24 mouse cellular contexts compared by ENCODE assay signal in genomic region chr16:90890683-90891082, GRCm38 (mm10). TPM values are rescaled to one million over a fixed set of nuclear protein-coding genes. Genes with fewer than 3 reads are reported as not detected.
A peak's percentile ranks its signal among the peaks of the same experiment; 100 is the strongest.
DNase-seq lines count a peak whose midpoint lies in the region; ATAC-seq and TF ChIP-seq lines count a peak whose summit lies in the region.
"Had no signal": no experiment of that assay in that cellular context is flagged by ENCODE, and none has a peak within 500 bp of the region (broad histone marks: within the 10 kb centered on the region; RNA-seq: fewer than 3 reads in every experiment).

No protein-coding gene starts in this region.

- TF ChIP-seq POLR2A in MEL (IDR thresholded peaks at IDR 0.05; ENCODE audit: control insufficient read depth in 1 of 2, insufficient read depth in 1 of 2, low read depth in 1 of 2, low read length in 2 of 2, poor library complexity in 1 of 2): no peak

- no peak overlapping the region for H3K4me2 ChIP-seq in midbrain, embryonic 14.5 days (ENCODE audit: low read length)
- H3K4me2 ChIP-seq: embryonic facial prominence, embryonic 13.5 days; embryonic facial prominence, embryonic 15.5 days; forebrain, embryonic 13.5 days; forebrain, embryonic 15.5 days had no signal

- no peak overlapping the region for H3K9ac ChIP-seq in MEL (ENCODE audit: control insufficient read depth, low read depth, low read length, poor library complexity, severe bottlenecking)
- no peak overlapping the region for H3K9ac ChIP-seq in midbrain, embryonic 14.5 days (replicated peaks; ENCODE audit: low read length)
- H3K9ac ChIP-seq: embryonic facial prominence, embryonic 13.5 days; embryonic facial prominence, embryonic 15.5 days; forebrain, embryonic 13.5 days; forebrain, embryonic 15.5 days; forebrain, postnatal 0 days had no signal

- no peak for DNase-seq in frontal cortex, postnatal 14 days (ENCODE audit: low spot score in 2 of 2)
- DNase-seq in A20 (ENCODE audit: low read depth, low spot score) (peak; percentile 72), MEL (ENCODE audit: low read depth, low spot score) (no peak)
- DNase-seq in brain, adult 2 months (ENCODE audit: low read depth, low spot score): peak; percentile 61
- DNase-seq in embryo, embryonic 11 days: no peak
- no peak for DNase-seq in neural tube, embryonic 10.5 days (ENCODE audit: extremely low spot score, low spot score)
- no peak for DNase-seq in midbrain, embryonic 14.5 days
- DNase-seq: adrenal gland, adult 8-10 months; adrenal gland, postnatal 14 days; cerebellum, adult 11-12 months; cerebellum, adult 2 months; cerebellum, adult 9-10 months; cerebellum, postnatal 10 days; cerebellum, postnatal 25 days; forebrain, postnatal 0 days had no signal

- H3K27ac ChIP-seq in MEL (ENCODE audit: control insufficient read depth, low read depth, low read length): no peak overlapping the region
- H3K27ac ChIP-seq in midbrain, embryonic 14.5 days (replicated peaks; ENCODE audit: low read depth, low read length): no peak overlapping the region
- H3K27ac ChIP-seq: embryonic facial prominence, embryonic 13.5 days; embryonic facial prominence, embryonic 15.5 days; forebrain, embryonic 10.5 days; forebrain, embryonic 13.5 days; forebrain, embryonic 15.5 days had no signal

- no peaks in the 10 kb centered on the region for H3K9me3 ChIP-seq in MEL (replicated peaks; ENCODE audit: insufficient read depth, low read length)
- H3K9me3 ChIP-seq in midbrain, embryonic 14.5 days (ENCODE audit: control insufficient read depth, low read length): no peaks in the 10 kb centered on the region
- H3K9me3 ChIP-seq: embryonic facial prominence, embryonic 13.5 days; embryonic facial prominence, embryonic 15.5 days; forebrain, embryonic 15.5 days; G1E had no signal

- TF ChIP-seq RAD21 in MEL (IDR thresholded peaks at IDR 0.05; ENCODE audit: low read depth, low read length): no peak

- no peak overlapping the region for H3K4me3 ChIP-seq in MEL (ENCODE audit: control insufficient read depth in 1 of 2, insufficient read depth in 1 of 2, low read depth in 2 of 2, low read length in 2 of 2)
- H3K4me3 ChIP-seq in midbrain, embryonic 14.5 days (replicated peaks; ENCODE audit: low read depth, low read length): no peak overlapping the region
- H3K4me3 ChIP-seq: embryonic facial prominence, embryonic 13.5 days; embryonic facial prominence, embryonic 15.5 days; erythroblast, embryonic 14.5 days; forebrain, embryonic 10.5 days; forebrain, embryonic 13.5 days; forebrain, embryonic 15.5 days had no signal

- no peak for TF ChIP-seq EP300 in MEL (IDR thresholded peaks at IDR 0.05; ENCODE audit: low read depth in 1 of 2, low read length in 2 of 2)

- H3K79me2 ChIP-seq in MEL (ENCODE audit: control insufficient read depth, insufficient read depth, low read length, poor library complexity): no peaks in the 10 kb centered on the region

- TF ChIP-seq CTCF in MEL (IDR thresholded peaks at IDR 0.05 in 2 of 3, conservative IDR thresholded peaks at IDR 0.05 in 1 of 3; ENCODE audit: control insufficient read depth in 1 of 3, insufficient read depth in 1 of 3, low read depth in 2 of 3, low read length in 3 of 3, poor library complexity in 1 of 3, severe bottlenecking in 1 of 3): no peak

- no peaks in the 10 kb centered on the region; a peak in 1 of 4 replicates for H3K27me3 ChIP-seq in MEL (ENCODE audit: control insufficient read depth in 1 of 2, insufficient read depth in 2 of 2, low read length in 2 of 2)
- H3K27me3 ChIP-seq in midbrain, embryonic 14.5 days (ENCODE audit: control insufficient read depth, insufficient read depth, low read length): no peaks in the 10 kb centered on the region
- H3K27me3 ChIP-seq: forebrain, embryonic 13.5 days; forebrain, embryonic 15.5 days had no signal

- WGBS in midbrain, embryonic 14.5 days: 93% methylated on average over 9 of the region's 9 CpGs

- peaks cover 2 to 9% of the 10 kb centered on the region in 2 experiments; a peak in 3 of 4 replicates for H3K4me1 ChIP-seq in MEL (ENCODE audit: control insufficient read depth in 1 of 2, insufficient read depth in 2 of 2, low read length in 2 of 2)
- no peaks in the 10 kb centered on the region for H3K4me1 ChIP-seq in midbrain, embryonic 14.5 days (ENCODE audit: control insufficient read depth, insufficient read depth, low read length)

- H3K36me3 ChIP-seq in MEL (ENCODE audit: control insufficient read depth in 1 of 2, insufficient read depth in 2 of 2, low read length in 2 of 2): peaks cover 0 to 5% of the 10 kb centered on the region in 2 experiments; a peak in 2 of 4 replicates
- H3K36me3 ChIP-seq in midbrain, embryonic 14.5 days (ENCODE audit: control insufficient read depth, insufficient read depth, low read length): no peaks in the 10 kb centered on the region
- H3K36me3 ChIP-seq: embryonic facial prominence, embryonic 13.5 days; embryonic facial prominence, embryonic 15.5 days; forebrain, embryonic 10.5 days; forebrain, embryonic 15.5 days; G1E had no signal

- peak; percentile 62 for ATAC-seq in frontal cortex, adult (ENCODE audit: low TSS enrichment)
- no peak for ATAC-seq in midbrain, embryonic 14.5 days (ENCODE audit: low FRiP score, low TSS enrichment)
- ATAC-seq: activated CD4-positive, CD25-positive, alpha-beta regulatory T cell, adult 4 months; forebrain, embryonic 13.5 days; forebrain, embryonic 15.5 days; forebrain, postnatal 0 days had no signal

TF ChIP-seq in MEL, 35 proteins besides CTCF, POLR2A, EP300 and RAD21:
- TF ChIP-seq NRF1 (IDR thresholded peaks at IDR 0.05; ENCODE audit: insufficient read depth, low read depth, low read length, poor library complexity, severe bottlenecking): peak; percentile 34; the same call in 1 of the 2 replicates
- no peak for TF ChIP-seq HCFC1 (IDR thresholded peaks at IDR 0.05; ENCODE audit: low read depth, low read length)

RNA-seq across cellular contexts. Expression of gene Cfap298, which starts 44.2 kb away (rescaled TPM):
- 65.9 and 68.5 TPM in 2 replicates for total RNA-seq in MEL (2012; rRNA removed)
- polyA plus RNA-seq in MEL (2012; ENCODE audit: insufficient read depth in 1 of 2, insufficient read length in 2 of 2, low read depth in 1 of 2, low replicate concordance in 2 of 2, missing spikeins in 1 of 2): 100 to 1,000 TPM in 1 of 2 experiments, not detected in 1; 117 TPM
- 42.6 and 52.6 TPM in 2 replicates for polyA plus RNA-seq in midbrain, embryonic 14.5 days (2014; fragmentation: Nextera tagmentation; extraction: Ambion mirVana)

Comparison
In these comparisons a context has a peak if more than half of its experiments do, and no peak if none do; other contexts are left out.
1. DNase-seq: peak in A20 (single experiment) and brain, adult 2 months (single experiment); none in frontal cortex, postnatal 14 days (0 of 2), MEL (single experiment), embryo, embryonic 11 days (single experiment), neural tube, embryonic 10.5 days (single experiment) and midbrain, embryonic 14.5 days (single experiment).